Mouse (Mus musculus) liver, embryonic 14.5 days (tissue): Measurements from ENCODE around the gene Opcml.

ENCODE experiments used
- CTCF ChIP-seq: IDR thresholded peaks from 2 replicates; pipeline ENCODE4 v1.5.1; 2016; ENCODE audit warnings: antibody characterized with exemption, low read depth, control low read depth
- EP300 ChIP-seq: IDR thresholded peaks from 2 replicates; pipeline ENCODE4 v1.6.1; 2016; ENCODE audit warnings: antibody characterized with exemption, low read depth

DNA sequence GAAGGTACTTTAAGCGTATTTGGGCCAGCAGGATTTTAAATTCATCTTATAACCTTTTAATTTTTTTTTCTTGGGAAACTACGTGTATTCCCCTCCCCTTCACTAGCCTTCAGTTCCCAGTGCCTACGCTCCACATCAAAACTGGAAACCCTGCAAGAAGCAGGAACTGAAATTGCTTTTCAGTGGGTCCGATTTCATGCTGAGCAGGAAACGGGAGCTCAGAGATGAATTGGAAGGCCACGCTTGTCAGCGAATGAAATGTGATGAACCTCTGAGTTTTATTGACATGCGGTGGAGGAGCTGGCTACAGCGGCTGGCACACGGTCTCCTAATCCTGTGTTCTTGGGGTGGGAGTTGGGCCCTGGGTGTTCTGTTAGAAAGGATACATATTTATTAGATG is 834.3 kb downstream of the Opcml start:
- TF ChIP-seq CTCF (no peak), EP300 (no peak)
